Mouse (Mus musculus) retina, adult 2 months (tissue): ENCODE data around the gene Nf1.

Experiments used
- DNase-seq: peaks from one replicate; pipeline ENCODE4 v3.0.0-alpha.2; 2012; ENCODE audit warnings: low read depth, low spot score

The Nf1 gene

GRCm38 (mm10) chr11:79527739-79528384, 188.4 kb downstream of the Nf1 start:
- DNase-seq: no peak

GRCm38 (mm10) chr11:79528601-79529000, 189.1 kb downstream of the Nf1 start:
- no peak for DNase-seq

- no peak for DNase-seq
Observed at GRCm38 (mm10) chr11:79529226-79529625, 189.7 kb downstream of the Nf1 start.

- DNase-seq: no peak
Observed at GRCm38 (mm10) chr11:79529736-79530135, 190.2 kb downstream of the Nf1 start.

- DNase-seq: no peak
Observed at GRCm38 (mm10) chr11:79530333-79530761, 190.9 kb downstream of the Nf1 start, which contains the start of the genes Evi2 and Evi2a. Gene Evi2, minus strand, starts transcription at chr11:79530589. Gene Evi2a, minus strand, starts transcription at chr11:79530609.

- no peak for DNase-seq
Observed at GRCm38 (mm10) chr11:79530774-79531173, 191.3 kb downstream of the Nf1 start.

GRCm38 (mm10) chr11:79531485-79531884, 192.0 kb downstream of the Nf1 start:
- no peak for DNase-seq

- no peak for DNase-seq
Observed at GRCm38 (mm10) chr11:79533311-79533710, 193.8 kb downstream of the Nf1 start.

- no peak for DNase-seq
Observed at GRCm38 (mm10) chr11:79533950-79534690, 194.6 kb downstream of the Nf1 start.

- no peak for DNase-seq
Observed at GRCm38 (mm10) chr11:79535554-79535953, 196.1 kb downstream of the Nf1 start.

- DNase-seq: no peak
Observed at GRCm38 (mm10) chr11:79536293-79536692, 196.8 kb downstream of the Nf1 start.

GRCm38 (mm10) chr11:79552622-79553021, 213.1 kb downstream of the Nf1 start:
- DNase-seq: no peak

GRCm38 (mm10) chr11:79560536-79560935, 221.0 kb downstream of the Nf1 start:
- no peak for DNase-seq

- DNase-seq: no peak
Observed at GRCm38 (mm10) chr11:79563493-79563892, 224.0 kb downstream of the Nf1 start.

GRCm38 (mm10) chr11:79566947-79567346, 227.5 kb downstream of the Nf1 start:
- DNase-seq: no peak

GRCm38 (mm10) chr11:79568197-79568911, 228.9 kb downstream of the Nf1 start:
- no peak for DNase-seq

- no peak for DNase-seq
Observed at GRCm38 (mm10) chr11:79570319-79570718, 230.8 kb downstream of the Nf1 start.

GRCm38 (mm10) chr11:79573836-79574235, 234.3 kb downstream of the Nf1 start:
- no peak for DNase-seq

- no peak for DNase-seq
Observed at GRCm38 (mm10) chr11:79575383-79576073, 236.0 kb downstream of the Nf1 start.

GRCm38 (mm10) chr11:79577741-79578140, 238.2 kb downstream of the Nf1 start:
- peak; percentile 50 for DNase-seq

GRCm38 (mm10) chr11:79580660-79581059, 241.2 kb downstream of the Nf1 start:
- no peak for DNase-seq

GRCm38 (mm10) chr11:79581257-79581656, 241.8 kb downstream of the Nf1 start:
- no peak for DNase-seq
